Mouse (Mus musculus) CD8-positive naive resting alpha-beta T cell, adult 2 months (primary cell): Measurements from ENCODE around the gene Sema3b.

Experiments used
- DNase-seq, 2 experiments: peaks; one replicate each; pipeline ENCODE4 v3.0.0; 2022; ENCODE audit warnings: low read depth in 2 of 2, low spot score in 2 of 2

Gene Sema3b

DNA sequence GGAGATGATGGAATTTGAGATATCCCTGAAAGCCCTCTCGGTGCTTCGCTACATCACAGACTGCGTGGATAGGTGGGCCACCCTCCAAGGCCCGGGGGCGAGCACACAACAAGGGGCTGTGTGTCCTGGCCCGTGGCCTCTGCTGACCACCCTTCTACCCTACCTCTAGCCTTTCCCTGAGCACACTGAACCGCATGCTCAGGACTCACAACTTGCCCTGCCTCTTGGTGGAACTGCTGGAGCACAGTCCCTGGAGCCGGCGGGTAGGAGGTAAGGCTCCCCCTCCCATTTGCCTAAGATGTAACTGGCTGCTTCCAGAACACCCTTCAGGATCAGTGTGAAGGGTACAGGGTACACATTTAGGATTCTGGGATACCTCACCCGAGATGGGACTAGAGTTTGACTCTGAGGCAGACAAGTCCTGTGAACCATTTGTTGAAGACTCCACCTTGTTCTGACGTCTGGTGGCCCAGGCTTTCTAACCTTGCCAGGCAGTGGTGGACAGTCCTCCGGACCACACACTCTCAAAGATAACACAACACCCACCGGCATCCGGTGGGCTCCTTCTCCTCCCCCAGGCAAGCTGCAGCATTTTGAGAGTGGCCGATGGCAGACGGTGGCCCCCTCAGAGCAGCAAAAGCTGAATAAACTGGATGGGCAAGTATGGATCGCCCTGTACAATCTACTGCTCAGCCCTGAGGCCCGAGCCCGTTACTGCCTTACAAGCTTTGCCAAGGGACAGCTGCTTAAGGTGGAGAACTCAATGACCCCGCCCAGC lies 59.5 kb downstream of the Sema3b start:
- no peak for DNase-seq

DNA sequence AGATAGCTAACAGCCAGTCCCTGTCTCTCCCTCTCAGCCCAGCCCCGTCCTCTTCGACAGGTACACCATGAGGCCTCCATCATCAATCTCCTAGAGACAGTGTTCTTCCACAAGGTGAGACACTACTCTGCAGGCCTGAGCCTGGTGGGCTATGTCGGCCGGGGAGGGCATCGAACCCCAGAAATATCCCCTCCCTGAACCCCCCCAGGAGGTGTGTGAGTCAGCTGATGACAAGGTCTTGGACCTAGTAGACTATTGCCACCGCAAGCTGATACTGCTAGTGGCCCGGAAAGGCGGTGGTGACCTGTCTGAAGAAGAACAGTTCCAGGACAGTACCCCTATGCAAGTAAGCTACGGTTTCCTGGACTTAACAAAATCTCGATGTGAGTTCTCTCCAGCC lies 60.2 kb downstream of the Sema3b start:
- DNase-seq, result no peak

DNA sequence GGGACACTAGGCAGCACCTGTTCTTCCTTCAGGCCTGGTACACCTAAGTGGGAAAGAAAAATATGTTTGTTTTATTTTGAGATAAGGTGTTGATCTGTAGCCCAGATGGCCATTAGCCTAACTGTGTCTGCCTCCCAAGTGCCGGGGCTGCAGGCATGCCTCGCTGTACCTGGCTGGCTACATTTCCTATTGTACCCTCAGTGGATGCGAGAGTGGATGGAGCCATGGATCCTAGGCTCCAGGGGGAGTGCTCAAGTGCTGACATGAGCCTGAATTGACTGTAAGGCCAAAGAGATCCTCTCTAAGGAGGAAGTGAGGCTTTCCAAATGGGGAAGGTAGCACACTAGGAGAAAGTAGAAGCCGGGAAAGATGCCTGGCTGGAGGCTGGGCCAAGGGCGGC lies 61.1 kb downstream of the Sema3b start:
- no peak for DNase-seq
